Mouse (Mus musculus): ENCODE data around the gene Kcnj6.

The Kcnj6 gene

DNA sequence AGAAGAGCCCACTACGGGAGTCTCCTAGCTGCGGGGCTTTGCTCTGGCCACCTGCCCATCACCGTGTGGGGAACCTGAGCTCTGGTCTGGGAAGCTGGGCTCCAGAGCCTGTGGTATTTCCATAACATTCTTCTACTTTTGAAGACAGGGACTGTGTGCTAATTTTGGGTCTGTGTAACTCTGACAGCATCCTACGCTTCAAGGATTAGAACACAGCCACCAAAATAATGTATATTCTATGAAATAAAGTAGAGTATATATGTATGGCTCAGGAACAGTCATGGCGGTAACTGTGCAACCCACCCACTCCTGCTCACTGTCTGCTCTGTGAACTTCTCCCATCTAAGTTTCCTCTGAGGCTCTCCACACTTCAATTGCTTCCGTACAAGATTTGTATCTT is 229.9 kb downstream of the Kcnj6 start:
- no peak for DNase-seq (ENCODE audit: low spot score)

GRCm38 (mm10) chr16:94765129-94765528 is 232.4 kb downstream of the Kcnj6 start:
- no peak for DNase-seq (ENCODE audit: low spot score)

DNA sequence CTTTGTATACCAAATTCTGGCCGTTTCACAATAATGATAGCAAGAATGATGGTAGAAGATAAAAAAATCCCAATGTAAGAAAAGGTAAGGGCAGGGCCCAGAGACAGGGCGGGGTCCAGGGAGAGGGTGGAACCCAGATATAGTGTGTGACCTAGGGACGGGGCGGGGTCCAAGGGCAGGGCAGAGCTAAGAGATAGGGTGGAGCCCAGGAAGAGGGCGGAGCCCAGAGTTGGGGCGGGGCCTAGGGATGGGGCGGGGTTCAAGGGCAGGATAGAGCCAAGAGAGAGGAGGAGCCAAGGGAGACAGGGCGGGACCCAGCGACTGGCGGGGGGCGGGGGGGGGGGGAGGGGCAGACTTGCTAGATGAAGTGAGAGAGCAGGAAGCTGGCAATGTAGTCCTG is 236.8 kb downstream of the Kcnj6 start:
- DNase-seq (ENCODE audit: low spot score) = no peak

GRCm38 (mm10) chr16:94759761-94760160 is 237.7 kb downstream of the Kcnj6 start:
- DNase-seq (ENCODE audit: low spot score) = no peak

DNA sequence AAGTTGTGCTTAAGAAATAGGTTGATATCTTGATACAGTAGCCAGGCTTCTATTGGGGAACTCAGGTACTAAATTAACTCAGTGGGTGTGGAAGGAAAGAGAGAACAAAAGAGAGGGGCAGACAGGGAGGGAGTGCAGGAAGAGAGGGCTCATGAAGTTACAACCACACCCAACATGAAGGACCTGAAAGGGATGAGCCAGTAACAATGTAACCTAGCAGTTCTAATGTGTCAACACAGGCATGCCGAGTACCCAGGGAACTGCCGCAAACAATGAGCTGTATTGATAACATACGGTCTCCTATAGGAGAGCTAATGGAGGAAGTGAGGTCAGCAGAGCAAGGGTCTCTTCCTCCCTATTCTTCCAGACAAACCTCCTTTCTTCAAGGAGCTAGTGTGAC is 238.9 kb downstream of the Kcnj6 start:
- DNase-seq (ENCODE audit: low spot score) = no peak

- no peak for DNase-seq (ENCODE audit: low spot score)
Measured at GRCm38 (mm10) chr16:94756352-94756751, 241.1 kb downstream of the Kcnj6 start.

DNA sequence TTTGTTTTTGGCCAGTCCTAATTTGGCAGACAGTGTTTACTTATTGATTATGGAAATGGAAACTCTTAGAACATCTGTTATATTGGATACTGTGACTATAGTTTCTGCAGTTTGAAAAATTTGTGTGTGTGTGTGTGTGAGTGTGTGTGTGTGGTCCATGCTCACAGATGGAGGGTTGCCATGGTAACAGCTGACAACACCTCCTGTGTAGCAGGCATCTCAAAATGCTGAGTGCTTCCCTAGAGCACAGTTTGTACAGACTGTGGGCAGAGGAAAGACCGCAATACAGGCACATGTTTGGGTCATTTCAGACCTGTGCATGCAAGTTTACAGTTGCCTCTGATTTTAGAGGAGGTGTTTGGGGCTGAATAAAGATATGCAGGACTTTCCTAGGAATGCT is 244.0 kb downstream of the Kcnj6 start:
- peak; percentile 39 for DNase-seq (ENCODE audit: low spot score)

GRCm38 (mm10) chr16:94752781-94753180 is 244.7 kb downstream of the Kcnj6 start:
- DNase-seq (ENCODE audit: low spot score) = no peak

DNA sequence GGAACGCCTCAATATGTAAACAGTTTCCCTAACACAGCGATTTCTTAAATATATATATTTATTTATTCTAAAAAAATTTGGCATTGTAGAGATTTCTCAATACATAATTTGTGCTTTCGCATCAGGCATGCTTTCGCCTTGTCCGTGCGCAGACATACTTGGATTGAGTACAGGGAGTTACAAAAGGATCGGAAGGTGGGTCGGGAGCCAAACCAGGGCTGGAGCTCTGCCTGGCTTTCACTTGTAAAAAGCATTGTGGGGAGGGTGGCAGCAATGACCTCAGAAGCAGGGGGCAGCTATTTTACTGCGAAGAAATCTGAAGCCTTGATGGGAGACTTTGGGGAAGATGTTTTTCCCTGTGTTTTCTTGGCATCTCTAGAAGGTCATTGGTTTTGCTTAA is 252.5 kb downstream of the Kcnj6 start:
- DNase-seq (ENCODE audit: low spot score) = no peak

DNA sequence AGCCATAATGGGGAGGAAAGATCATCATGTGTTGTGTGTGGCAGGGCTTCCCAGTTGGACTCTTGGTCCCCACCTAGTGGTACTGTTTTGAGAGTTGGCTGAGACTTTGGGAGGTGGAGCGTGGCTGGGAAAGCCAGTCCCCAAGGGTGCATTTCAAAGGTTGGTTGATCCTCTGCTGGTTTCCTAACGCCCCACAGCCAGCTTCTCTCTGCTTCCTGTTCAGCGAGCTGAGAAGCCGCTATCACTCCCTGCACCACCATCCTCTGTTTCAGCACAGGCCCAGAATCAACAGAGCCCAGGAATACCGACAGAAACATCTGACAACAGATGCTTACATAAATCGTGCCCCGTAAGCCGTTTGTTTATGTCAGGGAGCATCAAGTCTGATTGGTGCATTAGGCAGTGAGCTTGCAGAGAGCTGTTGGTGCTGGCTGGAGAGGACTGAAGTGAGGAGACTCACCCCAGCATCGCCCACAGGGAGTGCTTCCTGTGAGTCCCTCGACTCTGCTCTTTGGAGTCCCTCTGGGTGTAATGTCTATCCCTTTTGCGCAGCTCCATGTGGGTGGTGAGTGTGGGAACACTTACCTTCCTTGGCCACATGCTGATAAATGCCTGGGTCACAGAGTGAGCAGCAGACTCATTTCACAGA is 253.5 kb downstream of the Kcnj6 start:
- DNase-seq (ENCODE audit: low spot score) = peak; percentile 76

GRCm38 (mm10) chr16:94737359-94737687 is 260.2 kb downstream of the Kcnj6 start:
- DNase-seq (ENCODE audit: low spot score) = no peak

DNA sequence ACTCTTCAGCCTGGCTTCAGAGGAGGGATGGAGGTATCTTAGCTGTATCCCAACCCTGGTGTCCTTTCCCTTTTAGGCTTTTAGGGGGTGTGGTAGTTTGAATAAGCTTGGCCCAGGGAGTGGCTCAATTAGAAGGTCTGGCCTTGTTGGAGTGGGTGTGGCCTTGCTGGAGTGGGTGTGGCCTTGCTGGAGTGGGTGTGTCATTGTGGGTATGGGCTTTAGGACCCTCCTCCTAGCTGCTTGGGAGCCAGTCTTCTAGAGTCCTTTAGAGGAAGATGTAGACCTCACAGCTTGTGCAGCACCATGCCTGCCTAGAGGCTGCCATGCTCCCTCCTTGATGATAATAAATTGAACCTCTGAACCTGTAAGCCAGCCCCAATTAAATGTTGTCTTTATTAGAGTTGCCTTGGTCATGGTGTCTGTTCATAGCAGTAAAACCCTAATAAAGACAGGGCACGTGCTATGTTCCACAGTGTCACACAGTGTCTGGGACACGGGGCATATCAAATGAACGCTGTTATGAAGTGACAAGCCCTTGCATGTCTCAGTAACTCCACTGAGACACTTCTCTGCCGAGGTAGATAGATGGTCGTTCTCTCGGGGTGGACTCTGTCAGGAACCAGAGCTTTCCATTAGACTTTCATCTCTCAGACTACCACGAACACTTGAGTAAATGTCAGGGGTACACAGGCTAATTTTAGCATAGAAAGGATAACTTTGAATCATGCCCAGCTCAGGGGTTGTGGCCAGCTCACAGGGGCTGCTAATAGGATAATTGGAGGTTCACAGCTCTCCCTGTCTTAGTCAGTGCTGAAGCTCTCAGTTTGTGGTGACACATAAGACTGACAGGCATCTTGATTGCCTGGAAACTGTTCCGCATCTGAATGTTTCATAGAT is 260.8 kb downstream of the Kcnj6 start:
- no peak for DNase-seq (ENCODE audit: low spot score)

DNA sequence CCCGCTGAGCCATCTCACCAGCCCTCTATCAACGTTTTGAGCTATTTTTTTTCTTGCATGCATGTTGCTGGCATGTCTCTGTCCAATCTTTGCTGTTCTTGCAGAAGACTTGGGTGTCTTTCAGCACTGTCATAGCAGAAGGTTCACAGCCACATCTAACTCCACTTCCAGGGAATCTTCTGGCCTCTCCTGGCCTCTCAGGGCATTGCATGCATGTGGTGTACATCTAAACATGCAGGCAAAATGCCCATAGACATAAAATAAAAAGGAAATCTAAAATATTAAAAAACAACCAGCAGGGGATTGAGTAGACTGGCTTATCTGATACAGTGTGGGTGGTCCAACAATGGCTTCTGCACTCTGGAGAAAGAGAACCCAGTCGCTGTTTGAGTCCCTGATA is 262.0 kb downstream of the Kcnj6 start:
- no peak for DNase-seq (ENCODE audit: low spot score)

GRCm38 (mm10) chr16:94731027-94731426 is 266.5 kb downstream of the Kcnj6 start:
- DNase-seq (ENCODE audit: low spot score) = no peak

DNA sequence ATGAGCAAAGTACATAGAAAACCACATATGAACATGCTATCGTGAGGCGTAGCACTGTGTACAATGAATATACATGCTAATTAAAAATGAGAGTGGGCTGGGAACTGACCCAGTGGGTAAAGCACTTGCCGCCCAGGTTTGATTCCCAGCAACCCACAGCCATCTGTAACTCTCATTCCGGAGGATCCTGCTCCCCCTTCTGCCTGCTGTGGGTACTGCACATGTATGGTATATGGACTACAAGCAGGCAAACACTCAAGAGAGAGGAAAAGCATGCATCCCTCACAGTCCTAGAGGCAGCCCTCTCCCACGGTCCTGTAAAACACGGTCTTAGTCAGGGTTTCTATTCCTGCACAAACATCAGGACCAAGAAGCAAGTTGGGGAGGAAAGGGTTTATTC is 268.3 kb downstream of the Kcnj6 start:
- no peak for DNase-seq (ENCODE audit: low spot score)

DNA sequence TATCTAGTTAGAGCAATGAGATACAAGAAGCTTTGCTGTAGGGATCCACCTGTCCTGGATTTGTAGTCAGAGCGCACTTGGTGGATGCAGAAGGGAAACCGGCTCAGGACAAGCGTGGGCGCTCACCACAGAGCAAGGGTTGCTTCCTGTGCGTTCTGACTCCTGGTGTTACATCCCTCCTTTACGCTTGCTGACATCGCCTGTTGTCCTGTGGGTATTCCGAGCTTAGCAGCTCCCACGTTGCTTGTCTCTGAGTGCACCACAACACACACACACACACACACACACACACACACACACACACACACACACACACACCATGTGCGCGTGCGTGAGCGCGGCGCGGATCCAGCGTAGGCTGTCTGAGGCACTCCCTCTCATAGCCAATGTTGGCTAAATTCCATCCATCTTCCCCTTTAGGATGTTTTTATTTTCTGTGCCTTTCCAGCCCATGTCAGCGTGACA is 272.7 kb downstream of the Kcnj6 start:
- peak; percentile 33 for DNase-seq (ENCODE audit: low spot score)

DNA sequence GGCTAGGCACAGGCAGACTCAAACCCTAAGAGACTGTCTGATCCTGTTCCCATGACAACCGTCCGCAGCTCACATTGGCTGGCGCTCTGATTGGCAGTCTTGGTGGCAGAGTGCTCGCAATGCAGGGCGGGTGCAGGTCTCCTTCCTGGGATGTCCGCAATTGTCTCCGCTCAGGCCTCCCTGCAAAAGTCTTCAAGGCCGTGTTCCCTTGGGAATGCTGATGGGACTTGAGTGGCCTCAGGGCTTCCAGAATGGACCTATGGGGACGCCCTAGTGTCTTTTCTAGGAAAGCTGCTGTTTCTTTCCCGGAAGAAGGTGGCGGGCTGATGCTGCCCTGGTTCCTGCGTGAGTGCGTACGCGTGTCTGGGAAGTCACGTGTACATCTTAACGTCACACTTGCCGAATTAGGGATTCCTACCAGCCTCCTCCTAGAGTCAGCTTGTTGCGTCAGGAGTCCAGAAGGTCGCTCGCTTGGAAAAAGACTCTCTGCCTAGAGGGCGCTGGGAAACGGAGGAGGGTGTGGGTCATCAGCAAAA is 273.4 kb downstream of the Kcnj6 start:
- peak; percentile 92 for DNase-seq (ENCODE audit: low spot score)

DNA sequence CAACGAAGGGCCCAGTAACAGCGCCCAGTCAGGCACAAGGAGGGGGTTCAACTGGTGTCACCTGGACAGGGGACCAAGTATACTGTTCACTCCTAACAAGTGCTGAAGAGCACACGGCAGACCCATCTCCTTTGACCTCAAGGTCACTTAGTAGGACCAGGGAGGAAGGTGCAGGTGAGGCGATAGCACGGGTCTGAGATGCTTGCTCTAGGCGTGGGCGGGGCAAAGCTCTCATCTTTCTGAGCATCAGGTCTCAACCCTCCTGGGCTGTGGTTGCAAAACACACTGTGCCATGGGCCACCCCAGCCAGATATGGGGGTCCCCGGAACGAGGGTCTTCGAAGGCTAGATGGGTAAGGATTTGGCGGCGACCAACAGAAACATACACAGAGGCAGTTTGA is 274.6 kb downstream of the Kcnj6 start:
- no peak for DNase-seq (ENCODE audit: low spot score)

- DNase-seq (ENCODE audit: low spot score) = no peak
Measured at GRCm38 (mm10) chr16:94721549-94722006, 275.9 kb downstream of the Kcnj6 start.

DNA sequence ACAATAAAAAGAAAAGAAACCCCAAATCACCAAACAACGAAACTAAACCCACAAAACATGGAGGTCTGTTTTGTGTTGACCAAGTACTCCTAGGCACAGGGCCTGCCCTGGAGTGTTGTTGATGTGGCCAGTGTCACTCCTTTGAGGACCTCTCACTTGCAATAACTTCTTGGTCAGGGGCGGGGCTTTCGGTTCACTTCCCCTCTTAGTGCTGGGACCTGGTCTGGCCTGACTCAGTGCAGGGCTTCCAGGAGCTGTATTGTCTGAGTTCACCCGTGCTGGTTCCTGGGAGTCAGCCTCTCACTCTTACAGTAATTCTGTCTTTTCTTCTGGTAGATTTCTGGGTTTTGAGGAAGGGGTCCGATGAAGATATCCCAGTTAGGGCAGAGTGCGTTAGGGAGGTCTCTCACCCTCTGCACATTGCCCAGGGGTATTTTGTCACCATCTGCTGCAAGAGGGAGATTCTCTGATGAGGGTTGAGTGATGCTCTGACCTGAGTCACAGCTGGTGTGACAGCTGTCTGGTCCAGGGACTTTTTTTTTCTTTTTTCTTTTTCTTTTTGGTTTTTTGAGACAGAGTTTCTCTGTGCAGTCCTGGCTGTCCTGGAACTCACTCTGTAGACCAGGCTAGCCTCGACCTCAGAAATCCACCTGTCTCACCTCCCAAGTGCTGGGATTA is 276.9 kb downstream of the Kcnj6 start:
- DNase-seq (ENCODE audit: low spot score) = no peak

DNA sequence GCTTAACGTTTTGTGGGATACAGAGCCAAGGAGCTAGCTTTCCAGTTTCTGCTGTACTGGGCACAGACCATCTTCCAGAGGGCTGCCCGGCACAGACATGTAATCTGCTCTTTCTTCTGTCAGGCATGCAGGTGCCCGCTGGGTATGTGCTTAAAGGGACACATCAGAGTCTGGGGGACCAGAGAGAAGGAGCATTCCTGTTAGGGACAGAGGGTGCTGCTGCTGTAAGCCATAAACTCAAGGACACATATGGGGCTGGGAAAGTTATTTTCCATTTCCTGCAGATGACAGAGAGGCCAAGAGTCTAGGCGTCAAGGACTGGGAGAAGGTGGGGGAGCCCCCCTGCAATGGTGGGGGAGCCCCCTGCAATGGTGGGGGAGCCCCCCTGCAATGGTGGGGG is 278.0 kb downstream of the Kcnj6 start:
- DNase-seq (ENCODE audit: low spot score) = no peak

DNA sequence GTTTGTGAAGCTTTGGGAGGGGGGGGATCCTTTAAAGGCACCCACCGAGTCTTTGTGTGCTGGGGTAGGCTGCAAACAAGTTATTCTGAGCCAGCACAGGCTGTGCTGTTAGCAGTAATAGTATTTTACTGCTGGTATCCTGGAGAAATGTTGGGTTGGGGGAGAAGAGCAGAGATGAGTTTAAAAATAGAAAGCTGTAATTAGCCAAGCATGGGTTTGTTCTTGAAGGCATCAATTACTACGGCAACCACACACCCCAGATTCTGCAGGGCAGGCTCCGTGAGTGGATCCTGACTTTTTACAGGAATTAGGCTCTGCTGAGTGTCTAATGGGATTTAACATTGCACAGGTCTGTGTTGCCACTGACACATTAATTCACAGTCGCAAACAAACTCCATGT is 278.6 kb downstream of the Kcnj6 start:
- DNase-seq (ENCODE audit: low spot score) = no peak

GRCm38 (mm10) chr16:94717051-94717450 is 280.4 kb downstream of the Kcnj6 start:
- DNase-seq (ENCODE audit: low spot score) = no peak
